Mouse (Mus musculus): ENCODE data around the gene Mipep.

The Mipep gene

DNA sequence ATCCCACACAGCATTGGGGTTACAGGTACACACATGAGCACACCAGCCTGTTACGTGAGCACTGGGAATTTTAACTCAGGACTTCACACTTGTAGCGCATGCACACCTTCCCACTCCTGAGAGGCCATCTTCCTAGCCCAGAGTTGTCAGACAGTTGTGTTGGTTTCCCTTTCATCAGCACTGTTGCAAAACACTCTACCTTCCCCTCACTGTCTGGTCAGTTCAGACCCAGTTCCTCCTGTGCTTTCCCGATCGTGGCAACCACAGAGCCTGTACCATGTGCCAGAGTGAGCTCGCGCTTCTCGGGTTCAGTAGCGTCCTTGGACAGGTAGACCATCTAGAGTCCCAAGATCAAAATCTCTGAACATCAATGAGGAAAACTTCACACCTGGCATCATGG, 27.1 kb upstream of the Mipep start:
- peak; percentile 36 for DNase-seq (ENCODE audit: low read depth)

DNA sequence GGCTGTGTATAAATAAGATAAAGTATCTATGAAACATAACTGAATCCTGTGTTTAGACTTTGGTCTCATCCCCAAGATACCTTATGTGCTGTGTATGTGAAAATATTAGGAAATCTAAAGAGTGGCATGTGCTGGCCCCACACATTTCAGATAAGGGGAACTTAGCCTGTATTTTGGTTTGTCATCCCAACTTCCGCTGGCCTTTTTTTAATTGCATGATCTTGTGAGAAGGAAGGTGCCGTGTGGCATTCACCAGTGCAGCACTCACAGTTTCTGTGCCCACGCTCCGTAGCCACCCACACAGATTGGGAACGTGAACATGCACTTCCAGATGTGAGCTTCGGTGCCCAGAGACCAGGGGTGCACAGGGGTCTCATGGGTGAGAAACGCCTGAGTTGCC, 26.7 kb upstream of the Mipep start:
- no peak for DNase-seq (ENCODE audit: low read depth)

DNA sequence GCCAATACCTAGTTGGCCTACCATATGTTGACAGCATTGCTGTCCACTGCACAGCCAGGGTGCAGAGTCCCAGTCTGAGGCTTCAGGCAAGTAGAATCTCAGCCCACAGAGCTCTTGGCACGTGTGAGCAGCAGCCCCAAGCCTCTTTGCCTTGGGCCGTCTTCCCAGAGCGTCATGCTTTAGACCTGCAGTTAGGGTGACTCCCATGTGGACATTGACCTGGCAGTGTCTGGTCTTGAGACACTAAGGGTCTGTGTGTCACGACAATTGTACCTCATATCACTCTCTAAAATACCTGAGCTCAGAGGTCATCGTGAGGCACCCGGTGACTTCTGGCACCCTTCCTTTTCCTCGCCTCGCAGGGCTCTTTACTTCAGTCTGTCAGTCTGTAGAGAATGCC, 25.3 kb upstream of the Mipep start:
- DNase-seq (ENCODE audit: low read depth) = no peak

DNA sequence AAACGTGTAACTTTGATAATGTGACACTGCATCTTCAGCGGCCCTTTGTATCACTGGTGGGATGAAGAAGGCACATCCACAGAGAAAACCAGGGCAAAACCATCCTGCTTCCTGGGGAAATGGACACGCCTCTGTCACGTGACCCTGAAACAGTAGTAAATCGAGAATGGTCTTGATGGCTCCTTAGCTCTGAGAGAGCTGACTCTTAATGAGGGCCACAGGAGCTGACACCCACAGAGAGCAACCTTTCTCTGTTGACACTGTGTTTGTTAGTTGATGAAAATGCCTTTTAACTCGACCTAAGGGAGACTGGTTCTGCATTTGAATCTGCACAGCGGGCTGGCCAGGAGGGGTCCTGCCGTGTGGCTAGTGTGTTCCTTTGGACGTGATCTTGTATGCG, 22.6 kb upstream of the Mipep start:
- no peak for DNase-seq (ENCODE audit: low read depth)

- no peak for DNase-seq (ENCODE audit: low read depth)
These were observed 21.6 kb upstream of the Mipep start for GRCm38 (mm10) chr14:60762754-60763153.

DNA sequence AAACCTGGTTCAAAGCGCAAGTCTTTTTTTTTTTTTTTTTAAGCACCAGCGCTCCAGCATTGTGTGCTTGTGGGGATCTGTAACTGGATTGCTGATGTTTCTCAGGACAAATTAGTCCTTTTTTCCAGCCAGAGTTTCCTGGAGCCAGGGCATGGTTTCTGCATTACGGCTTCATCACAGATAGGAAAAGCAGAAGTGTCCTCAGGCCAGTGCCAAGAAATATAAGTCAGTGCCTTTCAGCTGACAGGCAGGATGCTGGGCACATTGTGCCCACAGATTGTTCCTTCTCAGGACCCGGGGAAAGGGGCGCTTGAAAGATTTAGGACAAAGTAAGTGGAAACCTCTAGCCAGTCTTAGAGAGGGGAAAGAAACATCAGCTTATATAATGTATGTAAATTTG, 20.6 kb upstream of the Mipep start:
- no peak for DNase-seq (ENCODE audit: low read depth)

DNA sequence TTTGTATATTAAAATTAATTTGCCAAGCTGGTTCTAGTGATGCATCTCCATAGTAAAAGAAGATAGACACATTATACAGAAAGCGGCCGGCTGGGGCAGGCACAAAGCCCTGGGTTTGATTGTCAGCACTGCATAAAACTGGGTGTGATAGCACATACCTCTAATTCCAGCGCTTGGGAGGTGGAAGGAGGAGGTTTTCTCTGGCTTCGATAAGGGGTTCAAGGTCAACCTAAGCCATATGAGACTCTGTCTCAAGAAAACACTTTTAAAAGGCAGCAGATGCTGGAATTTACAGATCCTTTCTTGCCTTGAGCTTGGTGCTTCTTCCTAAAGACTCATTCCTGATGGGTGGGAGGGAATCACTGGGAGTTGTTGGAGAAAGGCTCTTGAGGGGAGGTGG, 19.8 kb upstream of the Mipep start:
- DNase-seq (ENCODE audit: low read depth) = no peak

DNA sequence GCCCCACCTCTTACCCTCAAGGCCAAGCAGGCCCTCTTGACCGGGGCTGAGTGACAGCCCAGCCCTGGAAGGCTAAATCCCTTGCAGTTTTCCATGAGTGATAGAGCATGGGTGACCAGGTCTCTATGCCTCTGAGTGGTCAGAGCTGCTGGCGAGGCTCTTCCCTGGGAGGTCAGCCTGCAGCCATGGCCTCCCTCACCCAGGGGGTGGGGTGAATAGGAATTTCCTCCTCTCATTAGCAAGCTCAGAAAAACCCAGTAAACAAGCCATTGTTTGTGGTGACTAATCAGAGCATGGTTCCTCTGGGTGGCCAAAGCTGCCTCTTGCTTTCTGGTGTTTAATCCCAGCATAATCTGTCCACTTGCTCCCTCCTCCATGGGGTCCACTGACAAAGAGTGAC, 19.3 kb upstream of the Mipep start:
- no peak for DNase-seq (ENCODE audit: low read depth)

GRCm38 (mm10) chr14:60767884-60768283, 16.5 kb upstream of the Mipep start, which contains the start of gene C1qtnf9:
TSS of gene C1qtnf9 (plus strand) at chr14:60768134.
- DNase-seq (ENCODE audit: low read depth) = no peak

DNA sequence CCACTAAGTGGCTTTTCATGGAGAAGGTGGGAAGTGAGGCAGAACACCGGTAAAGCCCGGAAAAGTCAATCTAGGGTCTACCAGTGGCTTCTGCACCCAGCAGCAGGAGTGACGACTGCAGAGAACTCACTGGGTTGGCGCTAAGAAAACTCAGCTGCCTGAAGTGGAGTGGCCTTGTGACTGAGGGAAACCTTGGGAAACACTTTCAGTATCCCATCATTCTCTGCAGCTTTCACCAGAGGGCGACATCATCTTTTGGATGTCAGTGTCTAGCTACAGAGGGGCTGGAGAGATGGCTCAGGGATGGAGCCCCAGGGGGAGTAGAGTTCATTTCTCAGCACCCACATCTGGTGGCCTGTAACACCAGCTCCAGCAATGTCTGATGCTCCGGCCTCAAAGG, 15.0 kb upstream of the Mipep start:
- no peak for DNase-seq (ENCODE audit: low read depth)

GRCm38 (mm10) chr14:60770594-60770993, 13.8 kb upstream of the Mipep start:
- no peak for DNase-seq (ENCODE audit: low read depth)

DNA sequence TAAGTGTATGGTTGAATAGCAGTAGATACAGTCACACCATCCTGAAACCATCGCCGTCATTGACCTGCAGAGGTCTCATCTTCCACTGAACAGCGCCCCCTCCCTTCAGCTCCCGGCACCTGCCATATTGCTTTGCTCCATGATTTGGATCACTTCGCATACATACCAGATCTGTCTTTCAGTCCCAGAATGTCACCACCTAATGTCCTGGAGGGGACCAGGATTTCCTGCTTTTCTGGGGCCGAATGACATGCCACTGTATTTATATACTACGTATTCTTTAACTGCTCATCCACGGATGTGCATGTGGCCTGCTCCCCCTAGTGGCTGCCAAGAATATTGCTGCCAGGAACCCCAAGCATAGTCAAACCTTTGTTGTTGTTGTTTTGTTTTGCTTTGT, 13.3 kb upstream of the Mipep start:
- DNase-seq (ENCODE audit: low read depth) = peak; percentile 80

DNA sequence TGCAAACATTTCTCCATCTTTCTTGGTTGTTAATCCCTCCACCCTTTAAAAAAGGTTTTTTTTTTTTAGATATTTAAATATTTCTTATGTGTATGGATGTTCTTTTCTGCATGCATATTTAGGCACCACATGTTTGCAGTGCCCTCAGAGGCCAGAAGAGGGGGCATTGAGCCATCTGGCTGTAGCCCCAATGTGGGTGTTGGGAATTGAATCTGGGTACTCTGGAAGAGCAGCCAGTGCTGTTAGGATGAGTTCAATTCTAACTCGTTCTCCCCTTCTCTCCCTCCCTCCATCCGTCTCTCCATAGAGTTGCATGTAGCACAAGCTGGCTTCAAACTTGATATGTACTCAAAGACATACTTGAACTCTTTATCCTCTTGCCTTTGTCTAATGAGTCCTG, 10.9 kb upstream of the Mipep start:
- DNase-seq (ENCODE audit: low read depth) = peak; percentile 26

GRCm38 (mm10) chr14:60776521-60776920, 7.9 kb upstream of the Mipep start:
- no peak for DNase-seq (ENCODE audit: low read depth)

GRCm38 (mm10) chr14:60777485-60777919, 6.9 kb upstream of the Mipep start:
- peak; percentile 73 for DNase-seq (ENCODE audit: low read depth)

GRCm38 (mm10) chr14:60779198-60779597, 5.2 kb upstream of the Mipep start:
- no peak for DNase-seq (ENCODE audit: low read depth)

- DNase-seq (ENCODE audit: low read depth) = no peak
These were observed 2.2 kb upstream of the Mipep start for GRCm38 (mm10) chr14:60782121-60782656.

GRCm38 (mm10) chr14:60783196-60783595, 1.2 kb upstream of the Mipep start:
- peak; percentile 22 for DNase-seq (ENCODE audit: low read depth)

GRCm38 (mm10) chr14:60790103-60790502, 5.7 kb downstream of the Mipep start:
- DNase-seq (ENCODE audit: low read depth) = peak; percentile 58

- no peak for DNase-seq (ENCODE audit: low read depth)
These were observed 12.4 kb downstream of the Mipep start for GRCm38 (mm10) chr14:60796600-60797322.

GRCm38 (mm10) chr14:60797596-60797995, 13.2 kb downstream of the Mipep start:
- DNase-seq (ENCODE audit: low read depth) = no peak

DNA sequence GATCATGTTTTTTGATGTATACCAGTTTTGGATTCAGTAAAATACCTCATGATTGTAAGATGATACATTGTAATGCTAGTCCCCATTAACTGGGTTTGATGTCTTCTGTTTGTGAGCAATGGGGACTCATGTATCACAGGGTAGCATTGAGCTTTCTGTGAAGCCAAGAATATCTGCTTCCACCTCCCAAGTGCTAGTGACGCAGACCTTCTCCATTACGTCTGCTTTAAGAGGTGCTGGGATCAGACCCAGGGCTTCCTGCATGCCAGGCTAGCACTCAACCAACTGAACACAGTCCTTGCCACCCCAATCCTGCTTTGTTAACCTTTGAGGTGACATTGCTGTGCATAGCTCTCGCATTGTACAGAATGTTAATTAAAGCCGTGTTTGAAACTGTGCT, 14.3 kb downstream of the Mipep start:
- DNase-seq (ENCODE audit: low read depth) = no peak

GRCm38 (mm10) chr14:60799762-60800728, 15.7 kb downstream of the Mipep start:
- peak; percentile 80 for DNase-seq (ENCODE audit: low read depth)

All from 416B (cell line).